Mouse (Mus musculus) thymus, adult 2 months (tissue): ENCODE results near the gene C1qc.

Experiments used
- CTCF ChIP-seq: fragments of 200-500 bp; IDR thresholded peaks from 2 replicates; pipeline ENCODE4 v1.5.1; 2012; ENCODE audit warnings: mild to moderate bottlenecking, control low read depth, low read length, moderate library complexity, borderline replicate concordance; ENCODE audit not compliant: control insufficient read depth, poor library complexity, insufficient read depth; ENCODE audit errors: extremely low read depth
- POLR2A ChIP-seq: fragments of 200-500 bp; IDR thresholded peaks from 2 replicates; pipeline ENCODE4 v1.6.1; 2012; ENCODE audit warnings: mild to moderate bottlenecking, low read length, control low read depth, moderate library complexity; ENCODE audit not compliant: control insufficient read depth, poor library complexity, insufficient read depth; ENCODE audit errors: extremely low read depth

- TF ChIP-seq CTCF (no peak), POLR2A (no peak)
Observed at GRCm38 (mm10) chr4:136887714-136888113, 5.2 kb downstream of the C1qc start.
